Mouse (Mus musculus): ENCODE measurements around the gene 4931428F04Rik.
A peak's percentile ranks its signal among the peaks of the same experiment; 100 is the strongest.

The 4931428F04Rik gene

DNA sequence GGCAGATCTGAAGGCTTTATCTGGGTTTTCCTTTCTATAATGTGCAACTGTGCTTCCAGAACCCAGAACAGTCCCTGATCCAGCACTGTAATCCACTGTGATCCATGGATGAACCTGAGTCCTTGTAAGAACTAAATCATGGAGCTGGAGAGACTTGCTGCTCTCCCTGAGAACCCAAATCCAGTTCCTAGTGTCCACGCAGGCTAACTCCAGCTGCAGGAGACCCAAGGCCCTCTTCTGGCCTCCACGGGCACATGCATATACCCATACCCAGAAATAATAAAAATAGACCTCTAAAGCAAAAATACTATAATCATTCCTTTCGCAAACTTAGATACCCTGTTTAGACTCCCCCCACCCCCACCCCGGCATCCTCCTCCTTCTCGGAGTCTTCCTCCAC, 1.4 kb downstream of the 4931428F04Rik start:
- DNase-seq (ENCODE audit: low read depth), result no peak

DNA sequence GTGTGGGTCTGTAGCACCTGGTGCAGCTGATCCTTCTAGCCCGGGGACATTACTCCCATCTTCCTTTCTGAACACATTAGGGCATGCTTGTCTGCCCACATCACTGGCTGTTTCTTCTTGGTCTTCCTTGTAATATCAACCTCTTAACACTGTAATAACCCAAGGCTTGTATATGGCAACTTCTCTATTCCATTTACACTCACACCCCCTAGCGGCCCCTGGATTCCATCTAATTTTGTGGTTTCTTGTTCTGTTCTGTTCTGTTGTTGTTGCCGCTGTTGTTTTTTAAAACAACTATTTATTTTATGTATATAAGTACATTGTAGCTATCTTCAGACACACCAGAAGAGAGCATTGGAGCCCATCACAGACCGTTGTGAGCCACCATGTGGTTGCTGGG, 2.8 kb downstream of the 4931428F04Rik start:
- peak; percentile 58 for DNase-seq (ENCODE audit: low read depth)

DNA sequence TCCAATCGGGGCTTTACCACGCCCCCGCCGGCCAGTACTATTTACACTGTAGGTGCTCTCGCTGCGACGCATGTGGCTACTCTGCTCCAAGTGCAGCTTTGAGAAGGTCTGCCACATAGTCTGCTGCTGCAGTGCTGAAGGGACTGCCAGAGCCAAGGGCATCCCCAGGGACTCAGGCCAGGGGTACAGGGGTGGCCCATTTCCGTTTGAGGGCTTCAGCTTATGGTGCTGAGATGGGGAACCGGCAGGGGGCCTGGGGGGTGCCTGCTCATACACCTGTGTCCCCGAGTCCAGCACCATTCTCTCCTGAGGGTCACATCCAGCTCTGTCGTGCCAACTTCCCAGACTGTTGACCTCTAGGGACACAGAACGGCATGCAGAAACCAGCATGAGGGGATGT, 4.2 kb downstream of the 4931428F04Rik start:
- DNase-seq (ENCODE audit: low read depth), result no peak

DNA sequence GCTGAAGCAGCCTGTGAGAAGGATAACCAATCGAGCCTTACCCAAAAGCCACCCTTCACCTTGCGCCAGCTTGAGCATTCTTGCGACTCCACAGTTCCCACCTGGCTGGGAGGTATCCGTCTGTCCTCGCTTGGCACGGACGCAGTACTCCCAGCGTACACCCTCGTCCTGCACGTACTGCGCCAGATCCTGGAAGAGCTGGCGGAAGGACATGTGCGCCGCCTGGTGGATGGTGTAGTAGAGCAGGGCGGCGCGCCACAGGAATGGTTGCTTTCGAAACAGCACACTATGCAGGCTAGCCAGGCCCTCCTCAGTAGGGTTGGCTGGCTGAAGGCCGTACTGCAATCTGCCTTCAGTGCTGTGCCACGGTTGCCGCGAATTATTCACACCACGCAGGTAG, 6.6 kb downstream of the 4931428F04Rik start:
- peak; percentile 79 for DNase-seq (ENCODE audit: low read depth)

DNA sequence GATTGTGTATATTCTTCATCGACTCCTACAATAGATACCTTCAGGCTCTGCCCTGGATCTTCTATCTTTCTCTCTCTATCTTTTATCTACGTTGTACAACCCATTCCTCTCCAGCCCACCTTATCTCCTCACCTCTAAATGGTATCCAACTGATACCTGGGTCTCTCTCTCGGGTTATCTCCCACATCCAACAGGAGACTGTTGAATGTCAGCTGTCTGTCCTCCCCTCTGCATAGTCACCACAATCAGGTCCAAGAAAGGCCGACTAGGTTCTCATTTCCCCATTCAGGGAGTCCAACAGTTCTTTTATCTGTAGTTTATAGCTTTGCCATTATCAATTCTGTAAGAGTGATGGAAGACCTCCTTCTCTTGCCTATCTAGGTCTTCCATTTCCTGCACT, 7.4 kb downstream of the 4931428F04Rik start:
- DNase-seq (ENCODE audit: low read depth), result no peak

DNA sequence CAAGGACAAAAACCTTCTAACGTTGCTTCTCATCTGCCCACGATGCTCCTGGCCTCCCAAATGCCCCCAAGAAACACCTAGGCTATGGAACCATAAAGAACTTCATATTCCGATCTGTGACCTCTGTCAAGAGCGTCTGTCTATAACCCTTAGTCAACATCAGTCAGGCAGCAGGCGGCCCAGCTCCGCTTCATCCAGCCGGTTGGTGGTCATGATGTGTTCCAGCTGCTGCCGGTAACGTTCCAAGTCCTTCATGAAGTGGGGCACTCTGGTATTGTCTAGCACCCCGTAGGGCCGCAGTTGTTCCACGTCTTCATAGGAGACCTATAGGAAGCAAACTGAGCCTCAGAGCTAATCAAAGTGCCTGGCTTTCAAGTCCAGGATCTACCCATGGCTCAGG, 7.8 kb downstream of the 4931428F04Rik start:
- no peak for DNase-seq (ENCODE audit: low read depth)

DNA sequence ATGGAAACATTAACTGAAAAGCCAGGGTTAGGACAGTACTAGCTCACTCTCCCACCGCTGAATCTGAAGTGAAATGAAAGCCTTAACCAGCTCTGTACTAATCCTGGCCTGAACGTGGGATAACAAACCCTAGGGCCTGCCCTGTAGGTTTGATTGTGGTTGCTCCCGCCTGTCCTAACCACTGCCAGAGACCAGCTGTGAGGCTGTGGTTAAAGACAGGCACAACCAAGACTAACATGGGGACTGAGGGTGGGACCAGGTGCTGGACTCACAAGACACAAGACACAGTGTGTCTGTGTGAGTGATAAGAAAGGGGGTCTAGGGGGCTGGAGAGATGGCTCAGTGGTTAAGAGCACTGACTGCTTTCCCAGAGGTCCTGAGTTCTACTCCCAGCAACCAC, 9.1 kb downstream of the 4931428F04Rik start:
- no peak for DNase-seq (ENCODE audit: low read depth)

DNA sequence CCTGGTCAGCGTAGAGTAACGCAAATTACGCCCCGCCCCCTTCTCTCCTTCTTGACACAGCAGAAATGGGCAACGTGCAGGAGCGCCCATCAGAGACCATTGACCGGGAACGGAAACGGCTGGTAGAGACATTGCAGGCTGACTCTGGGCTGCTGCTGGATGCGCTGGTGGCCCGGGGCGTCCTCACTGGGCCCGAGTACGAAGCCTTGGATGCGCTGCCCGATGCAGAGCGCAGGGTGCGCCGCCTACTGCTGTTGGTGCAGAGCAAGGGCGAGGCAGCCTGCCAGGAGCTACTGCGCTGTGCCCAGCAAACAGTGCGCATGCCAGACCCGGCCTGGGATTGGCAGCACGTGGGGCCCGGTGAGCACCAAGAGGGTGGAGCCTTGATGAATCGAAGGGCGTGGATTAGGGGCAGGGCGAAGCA, 10.7 kb downstream of the 4931428F04Rik start:
- DNase-seq (ENCODE audit: low read depth), result no peak

DNA sequence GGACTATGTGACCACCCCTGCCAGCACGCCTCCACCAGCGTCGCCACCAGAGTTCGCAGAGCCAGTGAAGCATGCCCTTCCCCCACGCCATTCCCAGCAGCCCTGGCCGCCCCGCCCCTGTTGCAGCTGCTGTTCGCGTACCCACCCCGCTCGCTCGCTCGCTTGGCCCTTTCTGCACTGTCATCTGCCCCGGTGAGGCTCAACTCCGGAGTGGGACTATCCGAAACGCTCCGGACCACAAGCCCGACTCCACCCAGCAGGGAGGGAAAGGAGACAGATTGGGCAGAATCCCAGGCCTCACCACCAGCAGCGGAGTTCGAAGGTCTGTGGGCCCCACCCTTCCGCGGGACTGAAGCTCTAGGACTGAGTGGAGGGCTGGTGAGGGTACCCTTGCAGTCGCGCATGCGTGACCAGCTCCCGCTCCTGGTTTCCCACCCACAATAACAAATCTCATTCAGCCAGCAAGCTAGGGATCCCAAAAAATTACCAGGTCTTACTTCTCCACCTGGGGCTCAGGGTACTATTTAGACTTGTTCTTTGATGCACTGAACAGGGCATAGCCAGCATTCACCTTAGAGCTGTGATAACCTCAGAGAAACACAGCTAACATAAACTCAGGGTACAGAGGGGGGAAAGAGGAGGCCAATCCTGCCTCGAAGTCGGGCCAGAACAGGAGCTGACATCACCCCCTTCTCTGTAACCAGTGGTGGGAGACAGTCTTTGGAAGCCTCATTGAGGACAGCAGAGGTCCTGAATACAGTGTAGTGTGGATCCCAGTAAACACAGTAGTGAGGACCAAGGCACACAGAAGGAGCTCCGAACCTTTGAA, 13.2 kb downstream of the 4931428F04Rik start:
- no peak for DNase-seq (ENCODE audit: low read depth)

DNA sequence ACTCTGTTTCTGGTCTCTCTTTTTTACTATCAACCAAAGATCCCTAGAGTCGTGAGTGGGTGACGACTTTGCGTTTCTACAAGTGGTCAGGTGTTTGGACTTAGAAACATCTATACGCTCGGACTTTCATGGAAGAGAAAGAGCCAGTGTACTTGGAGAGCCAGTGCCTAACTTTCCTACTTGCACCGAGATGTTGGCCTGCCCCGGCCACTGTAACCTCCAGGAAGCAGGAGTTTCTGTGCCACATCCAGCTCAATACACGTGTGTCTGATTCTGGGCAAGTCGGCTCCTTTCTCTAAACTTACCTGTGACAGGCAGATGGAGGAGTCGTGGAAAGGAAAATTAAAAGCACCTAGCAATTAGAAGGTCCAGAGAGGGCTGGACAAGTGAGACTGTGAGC, 13.8 kb downstream of the 4931428F04Rik start, which contains the start of gene Nol3:
Gene Nol3, plus strand, starts transcription at position 301 of the 400 bp plus-strand sequence.
- no peak for DNase-seq (ENCODE audit: low read depth)

DNA sequence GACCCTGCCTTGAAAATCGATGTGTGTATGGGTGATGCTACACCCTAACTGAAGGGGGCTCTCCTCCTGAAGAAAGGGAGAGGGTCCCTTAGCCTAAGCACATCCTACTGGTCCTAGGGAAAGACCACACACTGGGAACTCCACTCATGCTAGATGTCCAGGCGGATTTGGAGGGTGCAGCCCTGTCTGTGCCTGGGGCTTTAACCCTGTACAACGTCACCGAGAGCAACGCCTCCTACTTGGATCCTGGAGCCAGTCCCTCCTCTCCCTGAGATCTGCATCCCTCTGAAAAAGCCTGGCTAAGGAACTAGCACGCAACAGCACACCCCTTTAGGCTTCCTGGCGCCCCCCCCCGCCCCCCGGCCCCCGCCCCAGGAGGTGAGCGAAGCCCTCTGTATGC, 14.3 kb downstream of the 4931428F04Rik start:
- DNase-seq (ENCODE audit: low read depth), result no peak

DNA sequence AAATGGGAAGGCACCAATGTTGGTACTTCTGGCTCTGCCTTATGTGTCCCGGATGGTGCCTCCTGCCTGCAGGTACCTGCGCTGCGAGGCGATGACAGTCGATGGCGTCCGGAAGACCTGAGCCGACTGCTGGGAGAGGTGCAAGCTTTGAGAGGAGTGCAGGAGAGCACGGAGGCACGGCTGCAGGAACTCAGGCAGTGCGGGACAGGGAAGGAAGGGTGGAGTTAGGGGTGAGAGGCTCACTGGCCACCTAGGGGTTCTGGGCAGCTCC, 18.8 kb downstream of the 4931428F04Rik start:
- DNase-seq (ENCODE audit: low read depth), result no peak

DNA sequence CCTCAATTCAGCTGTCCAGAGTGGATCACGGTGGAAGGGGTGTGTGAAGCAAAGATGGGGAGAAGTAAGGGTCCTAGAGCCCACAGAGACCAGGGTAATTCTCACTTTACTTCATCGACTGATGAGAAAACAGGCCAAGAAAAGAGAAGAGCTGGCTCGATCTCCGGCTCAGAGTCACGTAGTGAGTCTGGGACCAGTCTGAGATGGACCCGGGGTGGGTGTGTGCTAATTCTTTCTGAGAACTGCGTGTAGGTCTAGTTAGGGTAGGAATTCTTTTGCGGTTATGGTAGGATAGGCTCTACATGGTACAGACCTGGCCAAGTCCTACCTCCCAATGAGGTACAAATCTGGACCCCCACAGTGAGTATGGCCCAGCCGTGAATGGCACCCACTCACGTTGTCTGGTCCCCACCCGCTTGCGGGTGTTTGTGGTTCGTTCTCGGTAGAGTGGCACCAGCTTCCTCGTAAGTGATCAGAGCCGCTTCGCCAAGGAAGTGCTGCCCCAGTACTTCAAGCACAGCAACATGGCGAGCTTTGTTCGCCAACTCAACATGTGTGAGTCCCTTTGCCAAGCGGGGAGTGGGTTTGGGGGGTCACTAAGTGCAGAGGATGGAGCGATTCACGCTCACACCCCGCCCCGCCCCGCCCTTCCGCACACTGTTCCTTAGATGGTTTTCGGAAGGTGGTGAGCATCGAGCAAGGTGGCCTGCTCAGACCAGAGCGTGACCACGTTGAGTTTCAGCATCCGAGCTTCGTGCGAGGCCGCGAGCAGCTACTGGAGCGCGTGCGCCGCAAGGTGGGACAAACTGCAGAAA, 19.4 kb downstream of the 4931428F04Rik start:
- no peak for DNase-seq (ENCODE audit: low read depth)

DNA sequence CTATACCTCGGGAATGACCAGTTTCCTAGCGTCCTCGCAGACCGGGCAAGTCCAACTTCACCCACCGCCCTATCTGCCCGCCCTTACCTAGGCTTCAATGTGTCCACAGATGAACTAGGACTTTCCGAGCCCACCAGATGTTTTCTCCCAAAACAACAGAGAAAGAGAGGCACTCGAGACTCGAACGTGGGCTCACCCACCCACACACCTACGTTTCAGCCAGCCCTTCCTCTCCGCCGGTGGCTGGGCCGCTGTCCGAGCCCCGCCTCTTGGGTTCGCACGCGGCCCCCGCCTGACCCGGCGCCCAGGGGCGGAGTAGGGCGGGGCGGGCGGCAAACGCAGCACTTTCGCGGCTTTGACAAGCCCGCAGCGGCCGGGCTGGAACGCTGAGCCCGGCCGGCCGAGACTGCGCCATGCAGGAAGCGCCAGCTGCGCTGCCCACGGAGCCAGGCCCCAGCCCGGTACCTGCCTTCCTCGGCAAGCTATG, 20.2 kb downstream of the 4931428F04Rik start, which contains the start of gene Hsf4:
Gene Hsf4, plus strand, starts transcription at position 341 of the 487 bp plus-strand sequence.
- DNase-seq (ENCODE audit: low read depth), result no peak

DNA sequence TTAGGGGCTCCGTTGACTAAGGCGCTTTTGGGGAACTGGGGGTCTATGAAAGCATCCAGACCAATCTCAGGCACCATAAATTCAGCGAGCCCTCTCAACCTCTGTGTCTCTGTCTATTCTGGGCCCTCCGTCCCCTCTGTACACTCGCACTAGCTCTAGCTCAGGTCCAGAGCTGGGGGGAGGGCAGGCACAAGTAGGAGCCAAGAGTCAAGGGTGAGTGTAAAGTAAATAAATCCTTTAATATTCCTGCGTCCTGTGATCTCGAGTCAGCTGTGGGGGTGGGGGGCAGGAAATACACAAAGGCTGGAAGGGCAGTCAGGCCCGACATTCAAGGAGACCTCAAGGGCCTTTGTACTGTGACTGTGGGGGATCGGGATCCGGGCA, 20.6 kb downstream of the 4931428F04Rik start:
- no peak for DNase-seq (ENCODE audit: low read depth)

DNA sequence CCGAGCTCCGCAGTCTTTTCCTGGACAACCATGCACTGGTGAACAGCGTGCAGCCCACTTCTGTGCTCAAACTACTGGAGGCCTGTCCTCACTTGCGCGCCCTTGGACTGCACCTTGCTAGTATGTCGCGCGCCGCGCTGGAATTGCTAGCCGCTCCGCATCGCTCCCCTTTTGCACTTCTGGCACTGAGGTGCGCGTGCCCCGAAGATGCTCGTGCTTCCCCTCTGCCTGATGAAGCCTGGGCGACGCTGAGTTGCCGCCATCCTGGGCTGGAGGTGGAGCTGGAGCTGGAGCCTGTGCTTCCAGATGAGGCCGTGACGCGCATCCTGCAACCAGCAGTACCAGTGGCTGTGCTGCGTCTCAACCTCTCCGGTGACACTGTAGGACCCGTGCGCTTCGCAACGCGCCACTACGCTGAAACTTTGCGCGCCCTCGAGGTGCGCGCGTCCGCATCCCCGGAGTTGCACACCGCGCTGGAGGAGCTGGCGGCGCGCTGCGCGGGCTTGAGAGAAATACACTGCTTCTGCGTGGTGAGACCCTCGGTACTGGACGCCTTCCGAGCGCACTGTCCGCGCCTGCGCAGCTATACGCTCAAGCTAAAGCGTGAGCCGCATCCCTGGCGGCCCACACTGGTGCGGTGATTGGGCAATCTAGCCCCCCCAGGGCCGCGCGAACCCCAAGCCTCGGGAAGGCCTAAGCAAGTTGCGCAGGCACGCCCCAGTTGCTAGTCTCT, 21.2 kb downstream of the 4931428F04Rik start:
- DNase-seq (ENCODE audit: low read depth), result no peak

DNA sequence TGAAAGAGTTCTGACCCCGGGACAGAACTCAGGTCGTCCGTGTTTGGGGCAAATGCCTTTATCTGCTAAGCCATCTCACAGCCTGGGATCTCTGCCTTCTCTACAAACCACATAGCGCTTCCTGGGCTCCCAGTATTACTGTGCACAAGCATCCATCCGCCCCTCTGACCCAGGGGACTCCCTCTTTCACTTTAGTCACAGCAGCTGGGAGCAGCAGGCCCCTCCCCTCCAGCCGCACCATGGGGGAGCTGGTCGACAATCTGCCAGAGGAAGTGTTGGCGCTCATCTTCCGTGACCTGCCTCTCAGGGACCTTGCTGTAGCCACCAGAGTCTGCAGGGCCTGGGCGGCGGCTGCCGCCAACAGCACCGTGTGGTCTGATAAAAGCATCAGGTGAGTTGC, 22.9 kb downstream of the 4931428F04Rik start:
- DNase-seq (ENCODE audit: low read depth), result peak; percentile 14

DNA sequence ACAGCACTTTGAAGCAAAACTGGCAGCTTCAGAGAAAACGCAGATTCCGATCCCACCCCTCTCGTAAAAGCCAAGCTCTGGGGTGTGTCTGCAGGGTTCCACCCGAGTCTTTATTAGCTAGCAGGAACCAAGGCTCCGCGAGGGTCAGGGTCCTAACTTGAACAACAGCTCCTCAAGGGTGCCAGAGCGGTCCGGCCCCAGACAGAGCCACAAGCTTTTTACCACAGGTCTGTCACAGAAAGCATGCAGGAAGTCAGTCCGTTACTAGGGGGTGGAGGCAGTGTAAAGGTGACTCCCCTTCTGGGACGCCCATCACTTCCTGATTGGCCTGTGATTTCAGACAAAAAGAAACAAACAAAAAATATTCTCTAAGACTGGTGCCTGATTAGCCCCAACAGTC, 24.5 kb downstream of the 4931428F04Rik start:
- DNase-seq (ENCODE audit: low read depth), result peak; percentile 86

DNA sequence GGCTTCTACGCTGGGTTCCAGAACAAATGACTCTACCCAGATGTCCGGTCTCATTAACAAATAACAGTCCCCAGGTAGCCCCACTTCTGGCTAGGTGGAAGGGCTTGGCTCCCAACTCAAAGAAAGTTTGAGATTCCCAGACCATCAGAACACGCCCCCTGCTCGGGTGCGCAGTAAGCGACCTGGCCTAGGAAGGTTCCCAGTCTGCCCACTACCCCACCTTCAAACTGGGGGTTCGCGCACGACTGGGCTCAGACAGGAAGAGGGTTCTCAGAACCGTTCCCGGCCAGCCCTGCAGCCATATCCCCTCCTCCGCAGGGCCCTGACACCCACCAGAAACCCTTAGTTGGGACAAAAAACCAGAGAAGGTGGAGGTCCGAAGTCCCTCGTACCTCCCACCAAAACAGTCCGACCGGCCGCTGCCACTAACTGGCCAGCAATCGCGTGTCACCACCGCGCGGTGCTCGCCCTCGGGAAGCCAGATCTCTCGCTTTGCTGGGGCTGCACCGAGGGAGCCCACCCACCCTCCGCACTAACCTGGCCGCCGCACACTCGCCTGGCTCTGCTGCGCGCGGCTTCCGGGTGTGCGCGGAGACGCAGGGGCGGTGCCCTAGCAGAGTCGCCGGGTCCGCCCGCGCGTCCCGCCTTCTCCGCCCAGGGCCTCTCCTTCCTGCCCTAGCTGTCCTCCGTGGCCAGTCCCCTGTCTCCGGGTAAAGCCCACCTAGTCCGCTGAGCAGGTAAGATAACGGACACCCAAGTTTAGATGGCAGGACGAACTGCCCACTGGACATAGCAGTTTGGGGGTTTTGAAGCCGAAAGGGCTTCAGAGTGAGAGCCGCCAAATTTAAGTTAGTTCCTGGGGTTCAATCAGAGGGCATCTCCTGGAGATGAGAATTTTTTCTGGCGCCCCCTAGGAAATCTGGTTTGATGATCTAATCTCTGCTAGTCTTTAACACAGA, 25.4 kb downstream of the 4931428F04Rik start, which contains the start of the genes Tradd and Fbxl8:
Gene Tradd, minus strand, starts transcription at position 586 of the 959 bp plus-strand sequence.
Gene Fbxl8, plus strand, starts transcription at position 625 of the 959 bp plus-strand sequence.
- DNase-seq (ENCODE audit: low read depth), result peak; percentile 77

DNA sequence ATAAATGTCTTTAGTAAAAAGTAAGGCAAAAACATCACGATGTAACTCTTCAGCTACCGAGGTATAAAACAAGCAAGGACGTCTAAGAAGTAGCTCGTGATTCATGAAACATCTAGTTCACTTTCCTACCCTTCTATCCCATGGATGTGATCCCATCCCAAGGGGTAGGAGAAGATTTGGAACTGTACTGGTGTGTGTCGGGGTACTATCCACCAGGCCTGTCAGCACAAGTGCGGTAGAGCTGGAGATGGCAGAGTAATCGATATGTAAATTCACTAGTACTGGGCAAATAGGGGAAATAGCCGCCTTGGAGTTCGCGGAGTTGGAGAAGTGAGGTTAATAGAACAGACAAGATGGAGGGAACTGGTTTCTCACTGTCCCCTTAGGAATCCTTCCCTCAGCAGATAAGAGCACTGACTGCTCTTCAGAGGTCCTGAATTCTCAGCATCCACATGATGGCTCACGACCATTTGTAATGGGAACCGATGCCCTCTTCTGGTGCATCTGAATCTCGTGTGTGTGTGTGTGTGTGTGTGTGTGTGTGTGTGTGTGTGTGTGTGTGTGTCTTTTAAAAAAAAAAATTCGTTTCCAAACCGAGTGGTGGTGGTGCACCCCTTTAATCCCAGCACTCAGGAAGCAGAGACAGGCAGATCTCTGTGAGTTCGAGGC, 26.3 kb downstream of the 4931428F04Rik start:
- peak; percentile 67 for DNase-seq (ENCODE audit: low read depth)
